Mouse (Mus musculus) spleen, adult 12 weeks (tissue): ENCODE measurements at regions not wholly inside any gene's neighbourhood (a gene's known extent, or its start where the extent isn't known, plus 50 kb on each side); places are given as distances from the start of the nearest gene placed in this dataset.

Experiments
- DNase-seq: peaks from one replicate; pipeline ENCODE4 v3.0.0; 2022; ENCODE audit warnings: low spot score

- no peak for DNase-seq
Observed at GRCm38 (mm10) chr1:181299826-181300225, 52.6 kb upstream of the Cnih3 start.

- DNase-seq: no peak
Observed at GRCm38 (mm10) chr1:181302151-181302550, 50.3 kb upstream of the Cnih3 start.
